Mouse (Mus musculus): ENCODE data around the gene Tenm2. TPM values are rescaled to one million over a fixed set of nuclear protein-coding genes. Genes with fewer than 3 reads are reported as not detected.

Tenm2 gene
- total RNA-seq, 2 experiments from 2014 or later = 141 to 157 TPM

GRCm38 (mm10) chr11:36692637-36693036 is 543.1 kb downstream of the Tenm2 start:
- DNase-seq = no peak

- no peak for DNase-seq
Observed at GRCm38 (mm10) chr11:36690826-36691225, 544.9 kb downstream of the Tenm2 start.

GRCm38 (mm10) chr11:36686253-36686652 is 549.5 kb downstream of the Tenm2 start:
- no peak for DNase-seq

- no peak for DNase-seq
Observed at GRCm38 (mm10) chr11:36679361-36679760, 556.4 kb downstream of the Tenm2 start.

- DNase-seq = no peak
Observed at GRCm38 (mm10) chr11:36678542-36678941, 557.2 kb downstream of the Tenm2 start.

GRCm38 (mm10) chr11:36678057-36678396 is 557.7 kb downstream of the Tenm2 start:
- no peak for DNase-seq

GRCm38 (mm10) chr11:36677321-36678056 is 558.3 kb downstream of the Tenm2 start:
- DNase-seq = peak in 1 of 2 experiments; percentile 64

GRCm38 (mm10) chr11:36676446-36677284 is 559.1 kb downstream of the Tenm2 start:
- DNase-seq = no peak

GRCm38 (mm10) chr11:36674902-36675422 is 560.8 kb downstream of the Tenm2 start:
- no peak for DNase-seq

GRCm38 (mm10) chr11:36674141-36674540 is 561.6 kb downstream of the Tenm2 start:
- no peak for DNase-seq

- DNase-seq = no peak
Observed at GRCm38 (mm10) chr11:36671196-36671595, 564.6 kb downstream of the Tenm2 start.

GRCm38 (mm10) chr11:36664026-36664425 is 571.7 kb downstream of the Tenm2 start:
- DNase-seq = no peak

- DNase-seq = no peak
Observed at GRCm38 (mm10) chr11:36663571-36663970, 572.2 kb downstream of the Tenm2 start.

- no peak for DNase-seq
Observed at GRCm38 (mm10) chr11:36653656-36654323, 582.0 kb downstream of the Tenm2 start.

GRCm38 (mm10) chr11:36647179-36647578 is 588.6 kb downstream of the Tenm2 start:
- no peak for DNase-seq

- DNase-seq = no peak
Observed at GRCm38 (mm10) chr11:36635082-36635481, 600.7 kb downstream of the Tenm2 start.

GRCm38 (mm10) chr11:36632201-36632600 is 603.6 kb downstream of the Tenm2 start:
- DNase-seq = no peak

- no peak for DNase-seq
Observed at GRCm38 (mm10) chr11:36613807-36614206, 622.0 kb downstream of the Tenm2 start.

GRCm38 (mm10) chr11:36604815-36605382 is 630.9 kb downstream of the Tenm2 start:
- DNase-seq = no peak

GRCm38 (mm10) chr11:36604272-36604671 is 631.5 kb downstream of the Tenm2 start:
- no peak for DNase-seq

GRCm38 (mm10) chr11:36592471-36592870 is 643.3 kb downstream of the Tenm2 start:
- no peak for DNase-seq

- DNase-seq = peak; percentile 73 to 80
Observed at GRCm38 (mm10) chr11:36566146-36566545, 669.6 kb downstream of the Tenm2 start.

GRCm38 (mm10) chr11:36562851-36563250 is 672.9 kb downstream of the Tenm2 start:
- DNase-seq = no peak
